Mouse (Mus musculus): ENCODE data around the gene Pank4. TPM values are rescaled to one million over a fixed set of nuclear protein-coding genes. Genes with fewer than 3 reads are reported as not detected.

Pank4 gene
- total RNA-seq, 2 experiments from 2014 or later: 35.2 to 46.6 TPM

DNA sequence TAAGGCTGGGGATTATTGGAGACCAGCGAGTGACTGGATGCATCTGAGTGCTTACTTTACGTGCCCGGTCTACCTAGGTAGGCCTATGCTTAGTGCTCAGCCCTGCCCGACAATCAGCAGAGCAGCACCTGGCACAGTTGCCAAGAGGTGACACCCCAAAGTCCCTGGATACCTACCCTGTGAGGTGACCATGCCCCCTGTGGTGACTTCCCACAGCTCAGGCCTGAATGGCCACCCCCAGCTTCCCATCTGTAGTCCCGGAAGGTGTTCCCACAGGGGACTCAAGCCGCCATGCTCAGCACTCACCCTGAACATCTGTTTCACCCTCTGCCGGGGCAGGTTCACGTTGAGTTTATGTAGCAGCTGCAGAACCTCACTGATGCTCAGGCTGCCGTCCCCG, 42.4 kb downstream of the Pank4 start:
- intact Hi-C loops (cut with DNase I): no loop called here
- DNase-seq (ENCODE audit: low spot score in 2 of 2): no peak

DNA sequence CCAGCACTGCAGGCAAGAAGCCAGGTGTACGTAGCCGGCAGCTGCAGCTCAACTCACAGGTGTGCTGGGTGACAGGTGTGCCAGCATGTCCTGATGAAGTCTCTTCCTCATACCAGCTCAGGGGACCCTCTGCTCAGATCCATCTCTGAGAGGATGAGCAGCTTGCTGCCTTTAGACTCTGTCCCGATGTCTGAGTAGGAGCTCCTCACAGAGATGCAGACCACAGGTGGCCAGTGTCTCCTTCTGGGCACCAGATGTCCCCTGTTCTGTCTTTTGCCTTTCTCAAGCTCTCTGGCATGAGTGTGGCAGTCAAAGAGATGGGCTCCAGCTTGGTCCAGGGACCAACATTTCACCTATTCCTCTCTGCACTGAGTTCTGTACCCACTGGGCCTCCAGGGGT, 43.7 kb downstream of the Pank4 start:
- no peak for DNase-seq (ENCODE audit: low spot score in 2 of 2)
- intact Hi-C loops (cut with DNase I): no loop called here

GRCm38 (mm10) chr4:155008075-155008474, 44.2 kb downstream of the Pank4 start:
- no peak for DNase-seq (ENCODE audit: low spot score in 2 of 2)
- intact Hi-C loops (cut with DNase I): no loop called here

DNA sequence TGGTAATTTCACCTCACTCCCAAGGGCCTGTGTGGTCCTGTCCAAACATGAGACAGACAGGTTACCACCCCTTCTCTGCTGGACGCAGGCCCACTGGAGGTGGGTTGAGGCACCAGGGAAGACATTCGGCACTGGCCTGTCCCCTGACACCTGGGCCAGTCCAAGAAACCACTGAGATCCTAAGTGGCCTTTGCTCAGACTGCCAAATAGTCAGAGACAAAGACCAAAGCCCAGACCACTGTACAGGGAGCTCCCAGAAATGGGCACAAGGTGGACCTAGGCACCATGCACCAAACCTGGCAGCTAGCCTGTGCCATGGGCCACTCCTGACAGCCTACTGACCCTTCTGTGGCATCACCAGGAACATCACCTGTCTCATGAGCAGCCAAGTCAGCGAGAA, 45.3 kb downstream of the Pank4 start:
- no peak for DNase-seq (ENCODE audit: low spot score in 2 of 2)
- intact Hi-C loops (cut with DNase I): no loop called here

DNA sequence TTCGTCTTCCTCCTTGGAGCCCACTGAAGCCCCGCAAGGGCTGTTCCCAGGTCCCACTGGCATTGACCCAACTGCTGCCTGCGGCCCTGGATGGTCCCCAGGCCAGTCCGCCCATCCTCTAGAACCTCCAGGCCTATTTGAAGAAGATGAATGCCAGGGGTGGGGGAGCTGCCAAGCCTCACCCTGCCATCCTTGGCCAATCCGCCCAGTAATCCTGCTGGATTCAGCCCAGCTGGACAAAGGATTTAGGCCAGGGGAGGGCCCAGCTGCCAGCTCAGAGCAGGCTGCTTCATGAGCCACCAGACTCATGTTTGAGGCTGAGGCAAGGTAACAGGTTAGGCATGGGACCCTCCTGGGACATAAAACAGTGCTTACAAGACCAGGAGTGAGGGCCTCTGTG, 46.9 kb downstream of the Pank4 start:
- no peak for DNase-seq (ENCODE audit: low spot score in 2 of 2)
- intact Hi-C loops (cut with DNase I): loop anchor here (5.0 kb wide), 1 partner anchor 41 kb away; no protein-coding TSS in a partner anchor

GRCm38 (mm10) chr4:155011312-155012025, 47.5 kb downstream of the Pank4 start:
- intact Hi-C loops (cut with DNase I): loop anchor here (5.0 kb wide), 1 partner anchor 41 kb away; no protein-coding TSS in a partner anchor
- no peak for DNase-seq (ENCODE audit: low spot score in 2 of 2)

DNA sequence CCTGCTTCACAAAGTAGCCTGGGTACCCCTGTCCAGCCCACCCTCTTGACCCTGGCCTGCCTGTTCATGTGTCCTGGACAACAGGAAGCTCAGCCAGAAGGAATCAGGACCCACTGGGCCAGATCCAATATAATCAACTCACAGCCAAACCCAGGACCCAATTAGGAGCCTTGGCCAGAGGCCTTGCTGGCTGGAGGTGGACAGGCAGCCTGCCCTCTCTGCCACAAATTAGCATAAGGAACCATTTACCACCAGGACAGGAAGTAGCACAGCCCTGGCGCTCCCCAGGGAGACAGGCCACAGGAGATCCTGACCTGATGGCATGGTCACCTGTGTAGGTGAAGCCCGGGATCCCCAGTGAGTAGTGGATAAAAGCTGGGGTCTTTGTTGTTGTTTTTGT, 48.2 kb downstream of the Pank4 start:
- intact Hi-C loops (cut with DNase I): loop anchor here (5.0 kb wide), 1 partner anchor 40 kb away; no protein-coding TSS in a partner anchor

GRCm38 (mm10) chr4:155012788-155013187, 48.9 kb downstream of the Pank4 start:
- peak; percentile 55 to 67 for DNase-seq (ENCODE audit: low spot score in 2 of 2)
- intact Hi-C loops (cut with DNase I): loop anchor here (5.0 kb wide), 1 partner anchor 40 kb away; no protein-coding TSS in a partner anchor

More for the DNA sequence above, 48.2 kb downstream of the Pank4 start:
- DNase-seq (ENCODE audit: low spot score in 2 of 2): no peak

DNA sequence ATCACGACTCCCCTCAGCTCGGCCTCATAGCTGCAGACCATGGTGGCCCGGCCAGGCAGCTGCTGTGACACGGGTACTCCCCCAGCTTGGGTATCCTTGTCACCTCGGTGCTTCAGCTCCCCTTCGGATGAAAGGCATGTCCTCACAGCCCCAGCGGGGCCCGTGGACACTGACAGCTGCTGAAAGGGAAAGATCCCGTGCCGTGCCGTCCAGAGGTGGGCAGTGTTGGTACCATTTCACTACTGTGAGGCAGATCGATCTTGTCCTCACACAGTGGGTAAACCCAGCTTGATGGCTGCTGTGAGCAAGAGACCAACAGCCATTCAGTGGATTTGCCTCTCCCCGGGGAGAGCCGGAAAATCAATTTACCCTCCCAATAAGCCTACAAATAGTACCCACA, 50.3 kb downstream of the Pank4 start:
- intact Hi-C loops (cut with DNase I): loop anchor here (5.0 kb wide), 1 partner anchor 38 kb away; no protein-coding TSS in a partner anchor
- DNase-seq (ENCODE audit: low spot score in 2 of 2): no peak

- intact Hi-C loops (cut with DNase I): loop anchor here (5.0 kb wide), 1 partner anchor 38 kb away; no protein-coding TSS in a partner anchor
- DNase-seq (ENCODE audit: low spot score in 2 of 2): peak; percentile 77 to 82
Measured at GRCm38 (mm10) chr4:155014791-155015190, 50.9 kb downstream of the Pank4 start.

- intact Hi-C loops (cut with DNase I): no loop called here
- no peak for DNase-seq (ENCODE audit: low spot score in 2 of 2)
Measured at GRCm38 (mm10) chr4:155015550-155015949, 51.6 kb downstream of the Pank4 start.

DNA sequence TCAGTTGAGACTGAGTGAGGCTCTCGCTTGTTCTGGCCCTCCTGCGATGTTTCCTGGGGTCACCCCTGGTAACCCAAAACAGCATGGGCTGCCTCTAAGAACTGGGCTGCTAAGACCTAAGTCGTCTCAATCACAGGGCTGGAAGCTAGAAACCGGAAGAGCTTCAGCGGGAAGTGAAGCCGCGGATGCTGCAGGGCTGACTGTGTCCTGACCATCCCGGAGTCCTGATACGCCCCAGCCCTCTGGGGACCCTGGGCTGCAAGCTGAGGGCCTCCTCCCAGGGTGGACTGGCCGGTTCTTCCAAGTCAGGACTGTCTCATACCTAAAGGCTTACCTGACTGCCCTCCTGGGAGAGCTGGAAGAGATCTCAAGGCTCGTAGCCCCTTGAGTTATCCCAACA, 52.9 kb downstream of the Pank4 start:
- no peak for DNase-seq (ENCODE audit: low spot score in 2 of 2)
- intact Hi-C loops (cut with DNase I): no loop called here

DNA sequence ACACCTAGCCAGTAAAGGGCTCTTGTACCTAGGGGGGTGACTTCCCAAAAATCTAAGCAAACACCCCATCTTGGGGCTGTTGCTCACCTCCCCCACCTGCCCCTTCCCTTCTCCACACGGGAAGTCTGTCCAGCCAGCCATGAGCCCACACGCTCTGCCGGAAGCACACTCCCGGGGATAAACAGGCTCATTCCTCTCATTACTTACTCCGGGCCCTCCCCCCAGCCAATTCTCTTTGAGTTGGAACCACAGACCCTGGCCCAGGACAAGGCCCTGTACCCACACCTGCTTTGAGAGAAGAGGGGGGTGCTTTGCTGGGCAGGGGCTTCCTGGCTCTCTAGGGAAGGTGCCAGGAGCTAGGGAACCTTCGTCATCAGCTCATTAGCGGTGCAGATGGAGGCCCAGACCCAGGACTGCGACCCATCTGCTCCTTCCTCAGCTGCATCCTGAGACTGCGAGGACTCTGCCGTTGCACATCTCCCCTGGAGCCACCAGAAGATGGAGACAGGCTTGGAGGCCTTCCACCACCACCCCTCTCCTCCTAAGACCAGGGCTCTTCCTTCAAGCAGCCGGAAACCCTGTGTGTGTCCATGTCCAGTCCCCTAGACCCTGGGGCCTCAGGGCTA, 53.4 kb downstream of the Pank4 start:
- DNase-seq (ENCODE audit: low spot score in 2 of 2): no peak
- intact Hi-C loops (cut with DNase I): no loop called here

DNA sequence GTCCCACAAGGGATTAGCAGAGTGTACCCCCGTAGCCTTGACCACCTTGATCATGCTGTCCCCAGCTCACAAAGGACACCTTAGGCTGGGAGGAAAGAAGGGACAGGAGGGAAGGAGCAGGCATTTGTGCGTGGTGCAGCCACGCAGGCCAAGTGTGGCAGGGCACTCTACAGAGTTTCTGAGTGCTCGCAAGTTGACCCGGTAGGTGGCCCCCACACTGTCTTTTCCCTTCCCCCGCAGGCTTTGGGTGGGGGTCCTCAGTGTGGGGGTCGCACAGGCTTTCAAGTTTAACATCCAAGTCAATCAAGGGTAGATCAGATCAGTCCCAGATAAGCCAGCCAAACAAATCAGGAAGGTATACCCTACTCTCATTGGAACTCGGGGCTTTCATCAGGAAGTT, 54.1 kb downstream of the Pank4 start:
- intact Hi-C loops (cut with DNase I): no loop called here
- DNase-seq (ENCODE audit: low spot score in 2 of 2): no peak

DNA sequence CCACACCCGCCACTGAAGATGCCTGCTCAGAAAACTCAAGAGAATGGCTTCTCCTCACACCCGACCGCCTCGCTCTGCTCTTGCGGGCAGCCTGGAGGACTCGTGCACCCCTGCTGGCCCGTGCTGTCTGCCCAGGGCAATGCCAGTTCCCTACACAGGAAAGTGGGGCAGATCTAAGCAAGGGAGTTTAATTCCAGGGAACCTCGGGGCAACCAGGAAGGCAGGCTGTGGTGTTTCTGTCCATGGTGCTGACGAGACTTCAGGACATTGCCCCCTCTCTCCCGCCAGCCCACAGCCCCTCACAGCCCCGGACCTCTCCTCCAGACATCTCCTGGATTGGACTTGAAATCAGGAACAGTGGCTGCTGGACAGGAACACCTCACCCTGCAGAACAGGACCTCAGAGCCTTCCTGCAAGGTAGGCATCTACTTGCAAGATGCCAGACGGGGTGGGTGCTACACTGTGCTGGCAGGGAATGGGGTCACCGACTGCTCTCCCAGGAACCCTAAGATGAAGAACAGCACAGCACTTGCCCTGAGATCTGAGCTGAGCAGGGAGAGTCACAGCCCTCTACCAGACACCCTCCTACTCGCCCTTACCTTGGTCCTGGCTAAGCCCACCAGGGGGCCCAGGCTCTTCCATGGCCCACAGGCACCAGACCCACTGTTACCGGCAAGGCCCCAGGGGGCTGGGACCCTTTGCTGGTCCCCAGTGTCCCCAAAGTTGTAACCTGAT, 54.8 kb downstream of the Pank4 start:
- intact Hi-C loops (cut with DNase I): no loop called here
- DNase-seq (ENCODE audit: low spot score in 2 of 2): no peak

GRCm38 (mm10) chr4:155019336-155019847, 55.5 kb downstream of the Pank4 start:
- DNase-seq (ENCODE audit: low spot score in 2 of 2): peak in 1 of 2 experiments; percentile 46
- intact Hi-C loops (cut with DNase I): no loop called here

- DNase-seq (ENCODE audit: low spot score in 2 of 2): no peak
- intact Hi-C loops (cut with DNase I): no loop called here
Measured at GRCm38 (mm10) chr4:155020141-155020540, 56.2 kb downstream of the Pank4 start.

DNA sequence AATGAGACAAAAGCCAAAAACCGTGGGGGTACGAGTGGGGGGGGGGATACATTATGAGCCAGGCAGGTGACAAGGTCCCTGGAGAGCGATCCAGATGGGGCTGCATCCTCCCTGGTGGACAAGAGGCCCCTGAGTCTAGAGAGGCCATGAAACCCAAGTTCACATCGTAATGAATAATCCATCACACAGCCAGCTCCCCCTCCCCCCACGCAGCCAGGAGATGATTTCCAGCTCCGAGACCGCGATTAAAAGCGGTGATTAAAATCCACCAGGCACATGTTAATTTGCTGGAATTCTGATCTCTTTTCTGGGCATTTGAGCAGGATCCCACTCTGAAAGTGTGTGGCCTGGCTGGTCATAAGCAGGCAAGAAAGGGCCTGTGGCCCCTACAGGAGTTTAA, 56.9 kb downstream of the Pank4 start:
- DNase-seq (ENCODE audit: low spot score in 2 of 2): no peak
- intact Hi-C loops (cut with DNase I): no loop called here

DNA sequence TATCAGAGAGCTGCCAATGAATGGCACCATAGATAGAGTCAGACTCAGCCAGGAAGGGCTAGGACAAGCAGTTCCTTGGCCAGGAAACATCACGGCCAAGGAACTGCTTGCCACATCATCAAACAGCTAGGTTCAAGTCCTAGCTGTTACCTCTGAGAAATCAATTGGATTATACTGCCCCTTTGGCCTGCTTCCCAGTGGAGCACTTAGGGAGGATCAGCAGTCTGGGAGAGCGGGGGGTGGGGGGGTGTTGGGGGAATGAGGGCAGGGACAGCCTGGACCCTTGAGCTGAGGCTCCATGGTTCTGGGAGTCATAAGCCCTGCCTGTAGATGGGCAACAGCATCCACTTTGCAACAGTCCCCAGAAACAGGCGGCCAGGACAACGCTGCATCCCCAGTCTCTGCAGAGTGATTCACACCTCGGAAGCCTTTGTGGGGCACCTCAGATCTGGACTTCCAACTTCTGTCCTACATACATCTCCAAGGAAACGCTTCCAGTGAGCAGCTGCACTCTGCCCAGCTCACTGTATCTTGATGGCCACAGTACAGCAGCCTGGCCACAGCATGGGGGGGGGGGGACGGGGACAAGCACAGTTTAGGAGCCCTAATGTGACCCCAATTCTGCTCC, 58.4 kb downstream of the Pank4 start:
- no peak for DNase-seq (ENCODE audit: low spot score in 2 of 2)
- intact Hi-C loops (cut with DNase I): no loop called here
